Mouse (Mus musculus) embryonic facial prominence, embryonic 11.5 days (tissue): ENCODE data around the gene Hao2. TPM values are rescaled to one million over a fixed set of nuclear protein-coding genes. Genes with fewer than 3 reads are reported as not detected.

ENCODE experiments used
- ATAC-seq: fragments of 200-750 bp; cut with Nextera tagmentation; replicated peaks from 2 replicates; pipeline ENCODE4 v1.8.0; 2017; ENCODE audit warnings: low read depth; ENCODE audit not compliant: insufficient number of reproducible peaks, low FRiP score, low TSS enrichment
- DNase-seq: peaks from one replicate; pipeline ENCODE4 v3.0.0-alpha.2; 2015; ENCODE audit warnings: low spot score
- H3K27ac ChIP-seq: fragments of 300-500 bp; sonication (generic); replicated peaks from 2 replicates; pipeline ENCODE4 v1.5.1; 2014; ENCODE audit warnings: mild to moderate bottlenecking, low read depth, low read length, control low read depth
- H3K27me3 ChIP-seq: fragments of 300-500 bp; sonication (generic); 2 replicates; pipeline ENCODE4 v1.6.1; 2014; ENCODE audit warnings: mild to moderate bottlenecking, low read length, moderate library complexity, mixed read lengths; ENCODE audit not compliant: control insufficient read depth, insufficient read depth
- H3K36me3 ChIP-seq: fragments of 300-500 bp; sonication (generic); replicated peaks from 2 replicates; pipeline ENCODE4 v1.6.1; 2014; ENCODE audit warnings: low read depth, mild to moderate bottlenecking, low read length, moderate library complexity, mixed read lengths; ENCODE audit not compliant: control insufficient read depth, insufficient read depth
- H3K4me1 ChIP-seq: fragments of 300-500 bp; sonication (generic); 2 replicates; pipeline ENCODE4 v1.6.1; 2014; ENCODE audit warnings: low read length, mixed read lengths; ENCODE audit not compliant: control insufficient read depth, insufficient read depth
- H3K4me2 ChIP-seq: fragments of 300-500 bp; sonication (generic); 2 replicates; pipeline ENCODE4 v1.6.1; 2014; ENCODE audit warnings: low read depth, mild to moderate bottlenecking, control low read depth, low read length, moderate library complexity
- H3K4me3 ChIP-seq: fragments of 300-500 bp; sonication (generic); 2 replicates; pipeline ENCODE4 v1.5.1; 2014; ENCODE audit warnings: low read depth, low read length, control low read depth
- H3K9ac ChIP-seq: fragments of 300-500 bp; sonication (generic); replicated peaks from 2 replicates; pipeline ENCODE4 v1.6.1; 2014; ENCODE audit warnings: mild to moderate bottlenecking, control low read depth, low read length
- H3K9me3 ChIP-seq: fragments of 300-500 bp; sonication (generic); replicated peaks from 2 replicates; pipeline ENCODE4 v1.6.1; 2016; ENCODE audit warnings: mild to moderate bottlenecking, low read length, inconsistent platforms, mixed read lengths; ENCODE audit not compliant: control insufficient read depth
- WGBS: fragments of 180-500 bp; shearing (Covaris S2); extraction: QIAGEN DNeasy Blood & Tissue Kit; methylation state at CpG from one replicate; pipeline ENCODE4 v1.1.7; 2014; 5-methylcytosine and 5-hydroxymethylcytosine counted together
- polyA plus RNA-seq: library from polyadenylated mRNA; unstranded; fragments of >200 nt; fragmentation: Nextera tagmentation; extraction: Ambion mirVana; gene quantifications from 2 replicates; pipeline ENCODE4 v1.2.1, GENCODE M21; 2014

Gene Hao2
- polyA plus RNA-seq, result not detected in 2 replicates

DNA sequence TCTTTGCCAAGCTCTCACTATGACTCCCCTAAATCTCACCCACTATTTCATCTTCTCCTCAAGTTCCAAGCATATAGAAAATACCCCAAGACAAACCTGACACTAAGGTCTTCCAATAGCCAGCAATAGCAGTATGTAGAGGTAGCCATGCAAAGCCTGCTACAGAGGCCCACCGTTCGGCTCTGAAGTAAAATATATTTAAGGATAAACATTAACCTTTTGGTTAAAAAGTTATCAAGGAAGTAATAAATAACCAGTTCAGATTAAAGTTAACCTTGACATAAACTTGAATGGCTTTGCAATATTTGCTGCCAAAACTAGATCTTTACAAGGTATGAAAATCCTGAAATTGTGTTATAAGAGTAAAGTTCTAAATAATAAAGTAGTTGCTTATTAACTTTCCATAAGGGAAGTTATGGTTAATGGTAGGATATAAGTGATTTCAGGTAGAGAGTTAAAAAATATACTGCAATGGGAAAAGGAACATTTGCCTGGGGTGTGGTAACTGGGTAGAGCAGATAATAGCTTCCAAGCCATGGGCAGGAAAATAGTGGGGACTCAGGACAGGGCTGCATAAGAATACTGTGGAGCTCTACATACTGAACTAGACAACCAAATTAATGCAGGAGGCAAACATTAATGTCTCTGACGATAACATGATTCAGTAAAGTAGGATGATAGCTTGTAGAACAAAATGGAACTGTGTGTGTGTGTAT is at the start of gene Hao2:
TSS of gene Hao2 (minus strand) at position 183 of the 716 bp plus-strand sequence.
- H3K27ac ChIP-seq, result no peak within 1 kb of the TSS
- WGBS, result 93% methylated on average over 3 of the region's 3 CpGs
- ATAC-seq (no peak), DNase-seq (no peak)
- H3K9ac ChIP-seq, result no peak within 1 kb of the TSS
- no peaks in the 10 kb centered on the region for H3K36me3 ChIP-seq
- H3K4me2 ChIP-seq, result no peak within 1 kb of the TSS
- H3K4me3 ChIP-seq, result no peak within 1 kb of the TSS
- no peaks in the 10 kb centered on the region for H3K9me3 ChIP-seq
- H3K27me3 ChIP-seq, result no peaks in the 10 kb centered on the region
- H3K4me1 ChIP-seq, result no peaks in the 10 kb centered on the region

DNA sequence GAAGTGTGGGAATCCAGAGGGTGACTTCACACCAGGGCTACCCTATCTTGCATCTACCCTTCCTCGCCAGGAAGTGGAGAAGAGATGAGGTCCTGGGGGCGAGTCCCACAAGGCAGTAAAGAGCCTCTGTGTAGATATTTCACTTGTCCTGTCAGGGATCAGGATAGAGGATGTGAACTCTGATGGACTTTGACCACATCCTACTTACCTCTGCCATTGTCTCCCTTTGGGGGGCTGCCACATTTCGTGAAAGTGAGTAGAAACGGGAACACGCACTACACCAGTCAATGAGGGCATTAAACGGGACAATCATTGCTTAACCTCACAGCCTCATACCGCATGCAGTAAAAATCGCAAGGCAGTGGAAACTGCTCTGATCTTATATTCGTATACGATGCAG is 48.6 kb upstream of the Hao2 start:
- Histone ChIP-seq H3K4me3 (no peak overlapping the region), H3K9me3 (no peaks in the 10 kb centered on the region), H3K4me1 (no peaks in the 10 kb centered on the region; the same call in 1 of the 2 replicates), H3K36me3 (no peaks in the 10 kb centered on the region), H3K9ac (0 out of 2 replicates have a peak overlapping the region, but pooled peaks have one; percentile 25), H3K27me3 (no peaks in the 10 kb centered on the region), H3K4me2 (peak overlapping the region; percentile 46), H3K27ac (no peak overlapping the region)
- DNase-seq, result no peak
- WGBS, result 35% methylated on average over 10 of the region's 10 CpGs
- ATAC-seq, result no peak

DNA sequence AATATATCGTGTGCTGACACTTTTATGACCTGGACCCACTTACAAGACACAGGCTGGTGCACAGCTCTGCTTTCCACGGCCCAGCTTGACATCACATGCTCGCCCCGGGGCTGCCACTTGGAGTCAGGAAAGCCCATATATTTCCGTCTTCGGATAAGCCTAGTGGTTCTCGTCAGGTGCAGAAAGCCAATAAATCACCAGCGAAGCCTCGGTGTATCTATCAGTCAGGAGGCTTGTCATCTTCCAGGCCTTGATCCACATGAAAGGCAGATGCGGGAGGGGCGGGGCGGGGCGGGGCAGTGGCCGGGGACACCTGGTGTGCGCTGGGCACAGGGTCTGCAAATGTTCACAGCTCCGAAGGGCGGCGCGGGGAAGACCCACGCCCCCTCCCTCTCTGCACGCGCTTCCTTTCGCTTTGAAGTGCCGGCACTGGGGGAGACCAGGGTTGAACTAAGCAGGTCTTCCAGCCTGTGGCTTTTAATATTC is 48.1 kb upstream of the Hao2 start:
- ATAC-seq, result peak; percentile 44; the same call in 1 of the 2 replicates

DNA sequence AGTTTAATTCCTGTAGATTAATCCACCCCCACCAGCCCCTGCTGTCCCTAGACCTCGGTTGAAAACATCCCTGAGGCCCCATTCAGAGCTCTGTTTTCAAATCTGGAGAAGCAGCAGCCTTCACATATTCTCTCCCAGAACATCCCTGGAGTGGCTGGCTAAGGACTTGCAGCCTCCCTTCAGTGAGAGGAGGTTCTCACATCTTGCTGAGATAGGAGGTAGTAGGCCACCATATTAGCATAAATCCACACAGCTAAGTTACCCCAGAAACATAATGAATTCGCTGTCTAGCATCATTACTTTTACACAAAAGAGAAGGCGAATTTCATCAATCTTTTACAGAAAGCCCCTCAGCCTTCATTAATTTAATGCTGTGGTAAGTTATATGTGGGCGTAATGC is 47.2 kb upstream of the Hao2 start:
- ATAC-seq (no peak), DNase-seq (no peak)
- Histone ChIP-seq H3K9me3 (no peaks in the 10 kb centered on the region), H3K9ac (no peak overlapping the region), H3K27me3 (no peaks in the 10 kb centered on the region), H3K36me3 (no peaks in the 10 kb centered on the region), H3K4me1 (no peaks in the 10 kb centered on the region; the same call in 1 of the 2 replicates), H3K4me2 (no peak overlapping the region), H3K4me3 (no peak overlapping the region), H3K27ac (no peak overlapping the region)
- 73% methylated on average over 4 of the region's 4 CpGs for WGBS

More for the DNA sequence above, 48.1 kb upstream of the Hao2 start:
- H3K4me2 ChIP-seq, result peak overlapping the region; percentile 46
- no peak overlapping the region for H3K27ac ChIP-seq
- H3K36me3 ChIP-seq, result no peaks in the 10 kb centered on the region
- no peaks in the 10 kb centered on the region; the same call in 1 of the 2 replicates for H3K4me1 ChIP-seq
- peak; percentile 38 for DNase-seq
- 8% methylated on average over 24 of the region's 24 CpGs for WGBS
- H3K4me3 ChIP-seq, result no peak overlapping the region
- no peaks in the 10 kb centered on the region for H3K27me3 ChIP-seq
- H3K9me3 ChIP-seq, result no peaks in the 10 kb centered on the region
- 0 out of 2 replicates have a peak overlapping the region, but pooled peaks have one; percentile 25 for H3K9ac ChIP-seq

DNA sequence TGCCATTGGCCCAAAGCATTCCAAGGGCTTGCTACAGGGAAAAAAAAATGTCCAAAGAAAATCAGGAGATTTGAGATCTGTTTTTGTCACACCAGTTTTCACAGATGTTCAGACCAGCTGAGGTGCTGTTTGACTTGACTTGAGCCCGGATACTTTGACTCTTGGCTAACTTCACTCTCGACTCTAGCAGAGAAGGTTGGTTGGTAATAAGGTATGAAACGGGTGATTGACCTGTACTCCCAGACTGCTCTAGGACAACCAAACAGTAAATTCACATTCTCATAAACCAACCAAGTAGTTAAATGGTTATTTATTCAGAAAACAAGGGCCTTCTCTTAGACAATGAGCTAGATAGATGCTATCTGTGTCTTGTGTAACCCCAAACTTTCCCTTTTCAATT is 43.4 kb upstream of the Hao2 start:
- H3K9me3 ChIP-seq, result no peaks in the 10 kb centered on the region
- ATAC-seq (no peak), DNase-seq (no peak)
- H3K36me3 ChIP-seq, result no peaks in the 10 kb centered on the region
- no peak overlapping the region for H3K4me2 ChIP-seq
- no peak overlapping the region for H3K9ac ChIP-seq
- H3K4me3 ChIP-seq, result no peak overlapping the region
- no peaks in the 10 kb centered on the region; the same call in 1 of the 2 replicates for H3K4me1 ChIP-seq
- H3K27me3 ChIP-seq, result no peaks in the 10 kb centered on the region
- no peak overlapping the region for H3K27ac ChIP-seq
- 89% methylated on average over 3 of the region's 3 CpGs for WGBS

DNA sequence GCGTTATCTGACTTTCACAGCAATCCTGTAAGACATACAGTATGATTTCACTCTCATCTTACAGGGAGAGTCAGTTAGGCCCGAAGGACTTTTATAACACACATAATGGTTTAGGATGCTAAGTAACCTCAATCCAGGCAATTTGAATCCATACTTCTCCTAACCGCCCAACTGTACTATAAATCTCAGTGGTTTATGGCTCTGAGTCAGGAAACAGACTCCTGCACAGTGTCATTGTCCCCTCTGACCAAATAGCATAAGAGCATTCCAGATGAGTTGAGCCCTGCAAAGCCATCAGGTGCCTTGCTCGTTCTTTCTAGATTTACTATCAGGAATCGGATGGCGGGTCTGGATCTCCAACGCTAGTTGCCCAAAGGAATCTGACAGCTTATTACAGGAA is 41.6 kb upstream of the Hao2 start:
- DNase-seq, result no peak
- no peak overlapping the region for H3K4me2 ChIP-seq
- 90% methylated on average over 7 of the region's 7 CpGs for WGBS
- no peaks in the 10 kb centered on the region for H3K36me3 ChIP-seq
- ATAC-seq, result no peak
- no peak overlapping the region for H3K27ac ChIP-seq
- H3K9me3 ChIP-seq, result no peaks in the 10 kb centered on the region
- no peaks in the 10 kb centered on the region for H3K27me3 ChIP-seq
- H3K4me3 ChIP-seq, result no peak overlapping the region
- H3K4me1 ChIP-seq, result no peaks in the 10 kb centered on the region
- H3K9ac ChIP-seq, result no peak overlapping the region

DNA sequence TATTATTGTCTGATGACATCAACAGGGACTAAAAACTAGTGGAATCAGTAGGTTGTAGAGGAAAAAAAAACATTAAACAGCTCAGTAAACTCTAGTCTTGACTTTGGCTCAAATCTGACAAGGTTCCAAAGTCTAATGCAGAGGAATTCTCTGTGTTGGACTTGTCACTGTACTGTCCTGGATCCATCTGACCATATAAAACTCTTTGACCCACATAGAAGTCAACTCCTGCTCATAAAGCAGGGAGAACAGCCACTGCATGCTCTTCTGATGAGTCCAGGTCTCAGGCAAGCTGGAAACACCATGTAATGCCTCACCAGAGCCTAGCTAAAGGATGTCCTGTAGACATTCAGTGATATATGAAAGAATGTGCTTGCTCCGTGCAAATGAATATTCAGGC is 41.0 kb upstream of the Hao2 start:
- DNase-seq (no peak), ATAC-seq (no peak)
- WGBS, result 94% methylated on average over 1 of the region's 1 CpGs
- Histone ChIP-seq H3K4me1 (no peaks in the 10 kb centered on the region), H3K27me3 (no peaks in the 10 kb centered on the region), H3K36me3 (no peaks in the 10 kb centered on the region), H3K4me2 (no peak overlapping the region), H3K4me3 (no peak overlapping the region), H3K9ac (no peak overlapping the region), H3K27ac (no peak overlapping the region), H3K9me3 (no peaks in the 10 kb centered on the region)

DNA sequence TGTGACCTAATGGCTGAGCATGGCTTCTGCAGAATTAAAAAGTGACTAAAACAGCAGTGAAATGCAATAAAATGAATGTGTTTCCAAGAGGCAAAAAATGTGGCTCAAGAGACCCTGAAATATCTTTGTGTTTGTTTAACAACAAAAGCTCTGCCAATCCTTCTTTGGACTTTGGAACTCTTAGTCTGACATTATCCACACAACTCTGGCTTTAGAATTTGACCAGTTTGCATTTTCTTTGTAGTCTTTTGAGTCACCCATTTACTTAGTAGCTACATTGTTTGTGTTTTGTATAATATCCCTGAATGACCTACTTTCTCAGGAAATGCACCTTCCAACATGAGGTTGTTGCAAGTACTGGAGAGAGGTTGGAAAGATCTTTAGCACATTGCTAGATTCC is 39.4 kb upstream of the Hao2 start:
- H3K27me3 ChIP-seq, result no peaks in the 10 kb centered on the region
- H3K9me3 ChIP-seq, result no peaks in the 10 kb centered on the region
- H3K27ac ChIP-seq, result no peak overlapping the region
- ATAC-seq, result no peak
- no peak overlapping the region for H3K4me2 ChIP-seq
- H3K9ac ChIP-seq, result no peak overlapping the region
- no peak overlapping the region for H3K4me3 ChIP-seq
- DNase-seq, result no peak
- no peaks in the 10 kb centered on the region for H3K4me1 ChIP-seq
- H3K36me3 ChIP-seq, result no peaks in the 10 kb centered on the region
